Mouse (Mus musculus) lung, adult 2 months (tissue): ENCODE measurements around the gene Tor2a. TPM values are rescaled to one million over a fixed set of nuclear protein-coding genes. Genes with fewer than 3 reads are reported as not detected.
A peak's percentile ranks its signal among the peaks of the same experiment; 100 is the strongest.

ENCODE experiments used
- DNase-seq: peaks from one replicate; pipeline ENCODE4 v3.0.0; 2022
- H3K4me1 ChIP-seq: fragments of 200-500 bp; 2 replicates; pipeline ENCODE4 v1.6.1; 2011; ENCODE audit warnings: low read length; ENCODE audit not compliant: control insufficient read depth, insufficient read depth
- H3K4me3 ChIP-seq: fragments of 200-500 bp; replicated peaks from 2 replicates; pipeline ENCODE3; 2011; ENCODE audit warnings: low read depth, mild to moderate bottlenecking, control low read depth, low read length; ENCODE audit errors: extremely low read depth
- CTCF ChIP-seq: fragments of 200-500 bp; IDR thresholded peaks from 2 replicates; pipeline ENCODE4 v1.5.1; 2011; ENCODE audit warnings: mild to moderate bottlenecking, low read length, control low read depth; ENCODE audit not compliant: insufficient read depth
- POLR2A ChIP-seq: fragments of 200-500 bp; IDR thresholded peaks from 2 replicates; pipeline ENCODE4 v1.6.1; 2011; ENCODE audit warnings: low read depth, mild to moderate bottlenecking, control low read depth, low read length, borderline replicate concordance; ENCODE audit errors: extremely low read depth
- WGBS: fragments of 180-500 bp; shearing (Covaris S2); methylation state at CpG from one replicate; pipeline ENCODE4 v1.1.7; 2018; 5-methylcytosine and 5-hydroxymethylcytosine counted together
- polyA plus RNA-seq: library from polyadenylated mRNA; depleted of rRNA; stranded (reverse); fragments of >200 nt; gene quantifications from 2 replicates; pipeline ENCODE4 v1.2.3, GENCODE M21; 2012

The Tor2a gene
- polyA plus RNA-seq, 1 experiment = 67.8 TPM

- H3K4me1 ChIP-seq = peaks cover 28% of the 10 kb centered on the region
- H3K4me3 ChIP-seq = no peak overlapping the region
- TF ChIP-seq POLR2A = no peak
- TF ChIP-seq CTCF = no peak
- 37% methylated on average over 4 of the region's 4 CpGs for WGBS
- no peak for DNase-seq
Observed at GRCm38 (mm10) chr2:32739311-32739710, 17.7 kb upstream of the Tor2a start.

- TF ChIP-seq POLR2A (no peak), CTCF (no peak)
- no peak for DNase-seq
- 23% methylated on average over 11 of the region's 11 CpGs for WGBS
- peaks cover 20% of the 10 kb centered on the region for H3K4me1 ChIP-seq
- H3K4me3 ChIP-seq = peak within 1 kb of the TSS; percentile 30
Observed at GRCm38 (mm10) chr2:32740916-32741272, 16.1 kb upstream of the Tor2a start, which contains the start of gene 6330409D20Rik. Gene 6330409D20Rik, minus strand, starts transcription at chr2:32741016.

GRCm38 (mm10) chr2:32741273-32742172 is 15.5 kb upstream of the Tor2a start:
- peak overlapping the region; percentile 30 for H3K4me3 ChIP-seq
- no peak for DNase-seq
- H3K4me1 ChIP-seq = peaks cover 16% of the 10 kb centered on the region
- WGBS = 25% methylated on average over 53 of the region's 58 CpGs
- TF ChIP-seq POLR2A (no peak), CTCF (no peak)

DNA sequence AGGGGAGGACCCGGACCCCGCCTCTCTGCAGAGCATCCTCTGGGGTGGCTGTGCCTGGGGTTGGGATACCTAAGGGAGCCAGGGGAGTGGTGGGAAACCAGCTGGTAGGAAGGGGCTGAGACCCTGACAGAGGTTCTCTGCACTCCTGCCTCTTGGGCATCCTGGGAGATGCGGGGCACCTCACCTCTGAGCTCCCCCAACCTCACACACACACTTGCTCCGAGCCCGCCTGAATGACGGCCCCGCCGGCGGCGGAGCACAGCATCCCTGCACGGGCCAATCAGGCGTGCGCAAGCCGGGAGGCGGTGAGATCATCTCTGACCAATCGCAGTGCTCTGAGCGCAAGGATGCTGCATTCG is 14.9 kb upstream of the Tor2a start:
- DNase-seq = no peak
- peaks cover 14% of the 10 kb centered on the region for H3K4me1 ChIP-seq
- 48% methylated on average over 18 of the region's 18 CpGs for WGBS
- H3K4me3 ChIP-seq = no peak overlapping the region
- TF ChIP-seq POLR2A (no peak), CTCF (no peak)

DNA sequence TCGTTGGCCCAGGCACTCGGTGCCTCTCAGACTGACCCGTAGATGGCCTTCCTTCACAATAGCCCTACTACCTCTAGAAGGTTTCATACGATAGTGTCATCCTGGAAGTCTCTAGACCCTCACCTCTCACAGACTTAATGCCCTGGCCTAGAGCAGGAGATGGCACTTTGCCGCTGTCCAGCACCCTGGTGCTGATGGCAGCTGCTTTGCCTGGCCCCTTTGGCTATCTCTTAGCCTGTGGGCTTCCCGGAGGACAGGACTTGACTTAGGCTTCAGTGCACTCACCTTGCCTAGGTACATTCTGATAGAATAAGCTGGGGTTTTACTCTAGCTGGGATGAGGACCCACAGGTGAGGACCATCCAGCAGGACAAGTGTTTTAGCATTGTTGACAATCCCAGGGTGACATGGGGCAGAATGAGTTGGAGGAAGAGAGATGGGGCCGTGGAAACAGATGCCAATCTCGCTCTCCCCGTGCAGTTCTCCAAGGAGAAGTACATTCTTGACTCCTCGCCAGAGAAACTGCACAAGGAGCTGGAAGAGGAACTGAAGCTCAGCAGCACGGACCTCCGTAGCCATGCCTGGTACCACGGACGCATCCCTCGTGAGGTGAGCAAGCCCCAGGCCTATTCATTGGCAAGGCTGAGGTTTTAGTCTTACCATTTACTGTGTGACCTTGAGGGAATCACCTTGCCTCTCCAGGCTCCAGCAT is 12.6 kb upstream of the Tor2a start:
- 53% methylated on average over 15 of the region's 15 CpGs for WGBS
- no peak for DNase-seq
- H3K4me3 ChIP-seq = no peak overlapping the region
- no peak for TF ChIP-seq POLR2A
- TF ChIP-seq CTCF = no peak
- peaks cover 11% of the 10 kb centered on the region for H3K4me1 ChIP-seq

- no peak for DNase-seq
- 85% methylated on average over 16 of the region's 16 CpGs for WGBS
Observed at GRCm38 (mm10) chr2:32749082-32749481, 8.0 kb upstream of the Tor2a start.

DNA sequence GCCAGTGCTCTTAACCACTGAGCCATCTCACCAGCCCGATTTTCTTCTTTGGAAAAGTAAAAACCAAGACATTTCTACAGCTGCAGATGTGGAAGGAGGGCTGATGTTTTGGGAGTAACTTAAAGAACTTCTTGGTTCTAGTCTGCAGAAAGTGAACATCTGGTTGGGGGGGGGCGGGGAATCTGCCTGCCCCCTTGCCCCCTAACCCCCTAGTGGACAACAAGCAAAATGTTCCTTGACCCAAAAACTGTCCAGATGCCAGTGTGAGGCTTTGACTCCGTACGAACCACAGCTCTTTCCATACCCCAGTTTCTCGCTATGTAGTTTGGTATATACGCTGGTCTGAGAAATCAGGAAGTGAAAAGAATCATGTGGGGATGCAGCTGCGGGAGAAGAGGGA is 6.8 kb upstream of the Tor2a start:
- no peaks in the 10 kb centered on the region for H3K4me1 ChIP-seq
- TF ChIP-seq CTCF (no peak), POLR2A (no peak)
- no peak for DNase-seq
- no peak overlapping the region for H3K4me3 ChIP-seq
- 74% methylated on average over 7 of the region's 7 CpGs for WGBS

More at GRCm38 (mm10) chr2:32749082-32749481, 8.0 kb upstream of the Tor2a start:
- no peak for TF ChIP-seq CTCF
- no peak for TF ChIP-seq POLR2A
- H3K4me3 ChIP-seq = no peak overlapping the region
- 0 out of 2 replicates have a peak, but pooled peaks cover 2% of the 10 kb centered on the region for H3K4me1 ChIP-seq

- WGBS = 58% methylated on average over 31 of the region's 31 CpGs
- Histone ChIP-seq H3K4me3 (peak overlapping the region; percentile 44), H3K4me1 (no peaks in the 10 kb centered on the region)
- TF ChIP-seq POLR2A (peak; percentile 48; the same call in 1 of the 2 replicates), CTCF (no peak)
- peak; percentile 79 for DNase-seq
Observed at GRCm38 (mm10) chr2:32750887-32751664, 6.0 kb upstream of the Tor2a start.

GRCm38 (mm10) chr2:32751665-32752033 is 5.4 kb upstream of the Tor2a start:
- peak overlapping the region; percentile 44 for H3K4me3 ChIP-seq
- TF ChIP-seq POLR2A (no peak), CTCF (no peak)
- WGBS = 45% methylated on average over 10 of the region's 10 CpGs
- no peaks in the 10 kb centered on the region for H3K4me1 ChIP-seq
- no peak for DNase-seq
